Mouse (Mus musculus): ENCODE data around the gene Hps4. TPM values are rescaled to one million over a fixed set of nuclear protein-coding genes. Genes with fewer than 3 reads are reported as not detected.
"Not testable (repeated sequence)": the region's sequence is repeated elsewhere in the genome, so short reads cannot be mapped to it uniquely, and the experiment has no call there.

Gene Hps4
- polyA plus RNA-seq, 1 experiment = 1.3 TPM

- Histone ChIP-seq H3K4me3 (replicated peaks) (no peak overlapping the region), H3K27me3 (ENCODE audit: control insufficient read depth) (peaks cover 58% of the 10 kb centered on the region), H3K9me3 (ENCODE audit: control insufficient read depth, low read length) (no peaks in the 10 kb centered on the region; the same call in 1 of the 2 replicates), H3K36me3 (ENCODE audit: control insufficient read depth) (no peaks in the 10 kb centered on the region), H3K4me1 (ENCODE audit: control insufficient read depth) (peaks cover 3% of the 10 kb centered on the region; the same call in 1 of the 2 replicates)
- TF ChIP-seq GATA1 (IDR thresholded peaks at IDR 0.05; ENCODE audit: low read length) (no peak), TAL1 (IDR thresholded peaks at IDR 0.05; ENCODE audit: low read length) (no peak)
Observed at GRCm38 (mm10) chr5:112396066-112396465, 53.2 kb downstream of the Hps4 start.

- no peak overlapping the region for H3K4me3 ChIP-seq (replicated peaks)
- peaks cover 3% of the 10 kb centered on the region; the same call in 1 of the 2 replicates for H3K4me1 ChIP-seq (ENCODE audit: control insufficient read depth)
- H3K36me3 ChIP-seq (ENCODE audit: control insufficient read depth) = no peaks in the 10 kb centered on the region
- peaks cover 26% of the 10 kb centered on the region for H3K27me3 ChIP-seq (ENCODE audit: control insufficient read depth)
- no peaks in the 10 kb centered on the region; the same call in 1 of the 2 replicates for H3K9me3 ChIP-seq (ENCODE audit: control insufficient read depth, low read length)
- TF ChIP-seq TAL1 (IDR thresholded peaks at IDR 0.05; ENCODE audit: low read length) = no peak
- no peak for TF ChIP-seq GATA1 (IDR thresholded peaks at IDR 0.05; ENCODE audit: low read length)
Observed at GRCm38 (mm10) chr5:112399284-112399683, 56.4 kb downstream of the Hps4 start.

- H3K36me3 ChIP-seq (ENCODE audit: control insufficient read depth) = no peaks in the 10 kb centered on the region
- TF ChIP-seq TAL1 (IDR thresholded peaks at IDR 0.05; ENCODE audit: low read length) (no peak), GATA1 (IDR thresholded peaks at IDR 0.05; ENCODE audit: low read length) (no peak)
- H3K4me3 ChIP-seq (replicated peaks) = no peak overlapping the region
- H3K27me3 ChIP-seq (ENCODE audit: control insufficient read depth) = no peaks in the 10 kb centered on the region; the same call in none of the 2 replicates
- no peaks in the 10 kb centered on the region for H3K4me1 ChIP-seq (ENCODE audit: control insufficient read depth)
- H3K9me3 ChIP-seq (ENCODE audit: control insufficient read depth, low read length) = peaks cover 4% of the 10 kb centered on the region
Observed at GRCm38 (mm10) chr5:112402437-112402836, 59.6 kb downstream of the Hps4 start.

GRCm38 (mm10) chr5:112406017-112406416 lies 63.1 kb downstream of the Hps4 start:
- no peaks in the 10 kb centered on the region for H3K36me3 ChIP-seq (ENCODE audit: control insufficient read depth)
- peaks cover 5% of the 10 kb centered on the region; the same call in 1 of the 2 replicates for H3K27me3 ChIP-seq (ENCODE audit: control insufficient read depth)
- no peak overlapping the region for H3K4me3 ChIP-seq (replicated peaks)
- peaks cover 4% of the 10 kb centered on the region for H3K9me3 ChIP-seq (ENCODE audit: control insufficient read depth, low read length)
- no peak for TF ChIP-seq GATA1 (IDR thresholded peaks at IDR 0.05; ENCODE audit: low read length)
- TF ChIP-seq TAL1 (IDR thresholded peaks at IDR 0.05; ENCODE audit: low read length) = no peak
- no peaks in the 10 kb centered on the region for H3K4me1 ChIP-seq (ENCODE audit: control insufficient read depth)

GRCm38 (mm10) chr5:112409274-112409673 lies 66.4 kb downstream of the Hps4 start:
- H3K4me3 ChIP-seq (replicated peaks) = no peak overlapping the region
- no peak for TF ChIP-seq TAL1 (IDR thresholded peaks at IDR 0.05; ENCODE audit: low read length)
- TF ChIP-seq GATA1 (IDR thresholded peaks at IDR 0.05; ENCODE audit: low read length) = no peak
- peaks cover 6% of the 10 kb centered on the region for H3K9me3 ChIP-seq (ENCODE audit: control insufficient read depth, low read length)
- no peaks in the 10 kb centered on the region for H3K36me3 ChIP-seq (ENCODE audit: control insufficient read depth)
- H3K27me3 ChIP-seq (ENCODE audit: control insufficient read depth) = peaks cover 18% of the 10 kb centered on the region
- 0 out of 2 replicates have a peak, but pooled peaks cover 2% of the 10 kb centered on the region for H3K4me1 ChIP-seq (ENCODE audit: control insufficient read depth)

GRCm38 (mm10) chr5:112411072-112411471 lies 68.2 kb downstream of the Hps4 start:
- Histone ChIP-seq H3K9me3 (ENCODE audit: control insufficient read depth, low read length) (peaks cover 6% of the 10 kb centered on the region), H3K4me3 (replicated peaks) (no peak overlapping the region), H3K27me3 (ENCODE audit: control insufficient read depth) (peaks cover 18% of the 10 kb centered on the region), H3K4me1 (ENCODE audit: control insufficient read depth) (0 out of 2 replicates have a peak, but pooled peaks cover 2% of the 10 kb centered on the region), H3K36me3 (ENCODE audit: control insufficient read depth) (no peaks in the 10 kb centered on the region)
- TF ChIP-seq TAL1 (IDR thresholded peaks at IDR 0.05; ENCODE audit: low read length) (no peak), GATA1 (IDR thresholded peaks at IDR 0.05; ENCODE audit: low read length) (no peak)

GRCm38 (mm10) chr5:112411514-112412335 lies 68.8 kb downstream of the Hps4 start:
- Histone ChIP-seq H3K27me3 (ENCODE audit: control insufficient read depth) (peaks cover 18% of the 10 kb centered on the region), H3K36me3 (ENCODE audit: control insufficient read depth) (no peaks in the 10 kb centered on the region), H3K4me1 (ENCODE audit: control insufficient read depth) (0 out of 2 replicates have a peak, but pooled peaks cover 2% of the 10 kb centered on the region), H3K9me3 (ENCODE audit: control insufficient read depth, low read length) (peaks cover 2% of the 10 kb centered on the region), H3K4me3 (replicated peaks) (no peak overlapping the region)
- TF ChIP-seq GATA1 (IDR thresholded peaks at IDR 0.05; ENCODE audit: low read length) = no peak
- no peak for TF ChIP-seq TAL1 (IDR thresholded peaks at IDR 0.05; ENCODE audit: low read length)

GRCm38 (mm10) chr5:112412781-112413180 lies 69.9 kb downstream of the Hps4 start:
- peaks cover 18% of the 10 kb centered on the region for H3K27me3 ChIP-seq (ENCODE audit: control insufficient read depth)
- H3K9me3 ChIP-seq (ENCODE audit: control insufficient read depth, low read length); H3K36me3 ChIP-seq (ENCODE audit: control insufficient read depth); H3K4me1 ChIP-seq (ENCODE audit: control insufficient read depth); H3K4me3 ChIP-seq (replicated peaks): not testable (repeated sequence)

- Histone ChIP-seq H3K27me3 (ENCODE audit: control insufficient read depth) (peaks cover 12% of the 10 kb centered on the region), H3K9me3 (ENCODE audit: control insufficient read depth, low read length) (peaks cover 2% of the 10 kb centered on the region; the same call in 1 of the 2 replicates), H3K36me3 (ENCODE audit: control insufficient read depth) (no peaks in the 10 kb centered on the region), H3K4me1 (ENCODE audit: control insufficient read depth) (0 out of 2 replicates have a peak, but pooled peaks cover 2% of the 10 kb centered on the region), H3K4me3 (replicated peaks) (no peak overlapping the region)
- TF ChIP-seq GATA1 (IDR thresholded peaks at IDR 0.05; ENCODE audit: low read length) (no peak), TAL1 (IDR thresholded peaks at IDR 0.05; ENCODE audit: low read length) (no peak)
Observed at GRCm38 (mm10) chr5:112416673-112417072, 73.8 kb downstream of the Hps4 start.
